Mouse (Mus musculus) stomach, embryonic 16.5 days (tissue): ENCODE results near the gene Arhgap29. TPM values are rescaled to one million over a fixed set of nuclear protein-coding genes. Genes with fewer than 3 reads are reported as not detected.
A peak's percentile ranks its signal among the peaks of the same experiment; 100 is the strongest.

Source experiments
- ATAC-seq: fragments of 200-750 bp; cut with Nextera tagmentation; 2 replicates; pipeline ENCODE4 v1.8.0; 2017; ENCODE audit warnings: moderate number of reproducible peaks, moderate TSS enrichment; ENCODE audit not compliant: insufficient read depth, low FRiP score
- H3K27ac ChIP-seq: fragments of 300-500 bp; sonication (generic); 2 replicates; pipeline ENCODE4 v1.5.1; 2014; ENCODE audit warnings: low read length
- H3K27me3 ChIP-seq: fragments of 300-500 bp; sonication (generic); 2 replicates; pipeline ENCODE4 v1.6.1; 2014; ENCODE audit warnings: low read length, control low read depth, mixed read lengths; ENCODE audit not compliant: control insufficient read depth, insufficient read depth
- H3K36me3 ChIP-seq: fragments of 300-500 bp; sonication (generic); 2 replicates; pipeline ENCODE4 v1.6.1; 2014; ENCODE audit warnings: low read length; ENCODE audit not compliant: control insufficient read depth, insufficient read depth
- H3K4me1 ChIP-seq: fragments of 300-500 bp; sonication (generic); 2 replicates; pipeline ENCODE4 v1.6.1; 2014; ENCODE audit warnings: low read length, control low read depth, mixed read lengths; ENCODE audit not compliant: control insufficient read depth, insufficient read depth
- H3K4me2 ChIP-seq: fragments of 300-500 bp; sonication (generic); 2 replicates; pipeline ENCODE4 v1.6.1; 2014; ENCODE audit warnings: low read depth, low read length, mixed read lengths
- H3K4me3 ChIP-seq: fragments of 300-500 bp; sonication (generic); replicated peaks from 2 replicates; pipeline ENCODE4 v1.5.1; 2014; ENCODE audit warnings: mild to moderate bottlenecking, low read length
- H3K9ac ChIP-seq: fragments of 300-500 bp; sonication (generic); 2 replicates; pipeline ENCODE4 v1.6.1; 2014; ENCODE audit warnings: low read length
- H3K9me3 ChIP-seq: fragments of 300-500 bp; sonication (generic); replicated peaks from 2 replicates; pipeline ENCODE4 v1.6.1; 2016; ENCODE audit warnings: low read length, control low read depth; ENCODE audit not compliant: control insufficient read depth
- WGBS: fragments of 180-500 bp; shearing (Covaris S2); extraction: QIAGEN DNeasy Blood & Tissue Kit; methylation state at CpG from one replicate; pipeline ENCODE4 v1.1.7; 2014; 5-methylcytosine and 5-hydroxymethylcytosine counted together
- polyA plus RNA-seq: library from polyadenylated mRNA; unstranded; fragments of >200 nt; fragmentation: Nextera tagmentation; extraction: Ambion mirVana; gene quantifications from 2 replicates; pipeline ENCODE4 v1.2.1, GENCODE M21; 2015

Arhgap29 gene
- polyA plus RNA-seq, 1 experiment from 2014 or later = 50.7 TPM

DNA sequence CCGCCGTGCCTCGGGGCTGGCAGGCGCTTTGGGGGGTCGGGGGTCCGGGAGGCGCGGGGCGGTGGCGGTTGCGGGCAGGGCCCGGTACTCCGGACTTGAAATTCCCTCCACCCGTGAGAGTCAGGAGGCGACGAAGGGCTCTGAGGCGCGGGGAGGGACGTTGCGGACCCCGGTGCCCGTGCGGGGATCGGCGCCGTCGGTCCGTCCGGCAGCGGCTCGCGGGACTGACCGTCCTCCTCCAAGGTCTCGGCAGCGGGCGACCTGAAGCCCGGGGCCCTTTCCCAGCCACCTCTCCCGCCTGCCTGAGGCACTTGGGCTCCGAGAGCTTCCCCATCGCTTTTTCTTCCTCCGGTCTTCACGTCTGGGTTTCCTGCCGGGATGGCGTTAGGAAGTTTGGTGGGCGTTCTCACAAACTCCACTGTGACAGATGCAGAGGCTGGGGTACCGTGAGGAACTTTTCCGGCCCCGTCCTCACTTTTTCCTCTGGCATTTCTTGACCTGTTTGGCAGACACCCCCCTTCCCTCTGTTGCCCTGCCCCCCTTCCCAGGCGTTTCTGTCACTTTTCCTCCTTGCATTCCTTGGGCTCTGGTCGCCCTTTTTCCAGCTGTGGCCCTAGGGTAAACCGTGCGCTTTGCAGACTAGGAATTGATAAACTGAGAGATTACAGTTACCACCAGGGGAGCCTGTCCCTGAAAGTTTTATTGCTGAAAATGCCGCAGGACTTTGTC, 1.3 kb downstream of the Arhgap29 start:
- Histone ChIP-seq H3K9me3 (no peaks in the 10 kb centered on the region), H3K27ac (peak overlapping the region; percentile 66), H3K4me2 (peak overlapping the region; percentile 70), H3K4me3 (peak overlapping the region; percentile 80), H3K36me3 (no peaks in the 10 kb centered on the region), H3K4me1 (no peaks in the 10 kb centered on the region), H3K27me3 (no peaks in the 10 kb centered on the region), H3K9ac (peak overlapping the region; percentile 85)
- no peak; the same call in 1 of the 2 replicates for ATAC-seq
- 1% methylated on average over 46 of the region's 53 CpGs for WGBS

DNA sequence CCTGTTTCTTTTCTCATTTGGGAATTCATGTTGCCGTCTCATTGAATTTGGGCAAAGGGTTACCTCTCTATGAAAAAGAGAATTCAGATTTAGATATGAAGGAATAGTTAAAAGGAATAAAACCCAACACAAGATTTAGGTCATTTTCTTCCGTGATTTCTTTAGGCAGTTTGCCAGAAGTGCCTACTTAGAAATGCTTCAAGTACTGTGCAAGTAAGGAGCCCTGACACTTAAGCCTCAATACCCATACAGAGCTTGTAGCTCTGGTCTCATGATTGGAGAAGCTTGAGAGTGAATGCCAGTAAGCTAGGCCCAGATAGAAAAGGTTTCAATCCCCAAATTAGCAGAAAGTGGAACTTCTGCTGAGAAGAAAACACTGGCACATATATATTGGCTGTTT, 2.1 kb downstream of the Arhgap29 start:
- no peaks in the 10 kb centered on the region for H3K36me3 ChIP-seq
- ATAC-seq = no peak
- peak overlapping the region; percentile 80 for H3K4me3 ChIP-seq
- H3K9ac ChIP-seq = peak overlapping the region; percentile 85; the same call in 1 of the 2 replicates
- H3K27me3 ChIP-seq = no peaks in the 10 kb centered on the region
- 47% methylated on average over 2 of the region's 2 CpGs for WGBS
- no peaks in the 10 kb centered on the region for H3K9me3 ChIP-seq
- no peak overlapping the region for H3K27ac ChIP-seq
- peak overlapping the region; percentile 70 for H3K4me2 ChIP-seq
- H3K4me1 ChIP-seq = no peaks in the 10 kb centered on the region

DNA sequence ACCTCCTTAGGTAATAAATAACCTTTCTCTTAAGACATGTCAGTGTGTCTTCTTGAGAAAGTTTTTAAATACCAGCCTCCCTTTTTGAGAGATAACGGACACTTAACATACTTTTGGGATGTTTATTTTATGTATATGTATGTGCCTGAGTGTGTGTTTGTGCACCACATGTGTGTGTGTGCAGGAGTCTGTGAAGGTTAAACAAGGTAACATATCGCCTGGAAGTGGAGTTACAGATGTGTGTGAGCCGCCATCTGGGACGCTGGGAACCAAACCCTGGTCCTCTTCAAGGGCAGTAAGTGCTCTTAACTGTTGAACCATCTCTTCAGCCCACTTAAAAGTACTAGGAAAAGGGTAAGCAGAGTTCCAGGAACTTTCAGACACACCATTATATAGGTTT, 3.2 kb downstream of the Arhgap29 start:
- Histone ChIP-seq H3K36me3 (no peaks in the 10 kb centered on the region), H3K4me1 (no peaks in the 10 kb centered on the region), H3K4me2 (no peak overlapping the region), H3K27ac (no peak overlapping the region), H3K27me3 (no peaks in the 10 kb centered on the region), H3K9me3 (no peaks in the 10 kb centered on the region), H3K9ac (no peak overlapping the region), H3K4me3 (no peak overlapping the region)
- ATAC-seq = no peak
- WGBS = 89% methylated on average over 4 of the region's 4 CpGs

DNA sequence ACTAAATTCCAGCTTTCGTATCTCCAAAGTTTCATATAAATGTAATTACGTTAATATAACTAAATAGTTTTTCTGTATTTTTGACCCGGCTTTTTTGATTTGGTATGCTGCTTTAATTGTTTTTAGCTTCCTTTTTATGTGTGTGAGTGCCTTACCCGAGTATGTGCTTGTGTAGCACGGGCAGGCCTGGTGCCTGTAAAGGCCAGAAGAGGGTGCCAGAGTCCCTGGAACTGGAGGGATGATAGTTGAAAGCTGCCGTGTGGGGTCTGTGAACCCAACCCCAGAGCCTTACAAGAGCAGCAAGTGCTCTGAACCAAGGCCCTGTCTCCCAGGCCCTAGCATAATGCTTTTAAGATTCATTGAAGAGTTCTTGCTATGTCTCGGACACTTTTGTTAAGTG, 4.4 kb downstream of the Arhgap29 start:
- no peak overlapping the region for H3K9ac ChIP-seq
- no peak for ATAC-seq
- no peaks in the 10 kb centered on the region for H3K9me3 ChIP-seq
- no peaks in the 10 kb centered on the region for H3K4me1 ChIP-seq
- no peak overlapping the region for H3K27ac ChIP-seq
- 93% methylated on average over 7 of the region's 7 CpGs for WGBS
- H3K4me2 ChIP-seq = no peak overlapping the region
- H3K36me3 ChIP-seq = no peaks in the 10 kb centered on the region
- H3K4me3 ChIP-seq = no peak overlapping the region
- H3K27me3 ChIP-seq = no peaks in the 10 kb centered on the region

DNA sequence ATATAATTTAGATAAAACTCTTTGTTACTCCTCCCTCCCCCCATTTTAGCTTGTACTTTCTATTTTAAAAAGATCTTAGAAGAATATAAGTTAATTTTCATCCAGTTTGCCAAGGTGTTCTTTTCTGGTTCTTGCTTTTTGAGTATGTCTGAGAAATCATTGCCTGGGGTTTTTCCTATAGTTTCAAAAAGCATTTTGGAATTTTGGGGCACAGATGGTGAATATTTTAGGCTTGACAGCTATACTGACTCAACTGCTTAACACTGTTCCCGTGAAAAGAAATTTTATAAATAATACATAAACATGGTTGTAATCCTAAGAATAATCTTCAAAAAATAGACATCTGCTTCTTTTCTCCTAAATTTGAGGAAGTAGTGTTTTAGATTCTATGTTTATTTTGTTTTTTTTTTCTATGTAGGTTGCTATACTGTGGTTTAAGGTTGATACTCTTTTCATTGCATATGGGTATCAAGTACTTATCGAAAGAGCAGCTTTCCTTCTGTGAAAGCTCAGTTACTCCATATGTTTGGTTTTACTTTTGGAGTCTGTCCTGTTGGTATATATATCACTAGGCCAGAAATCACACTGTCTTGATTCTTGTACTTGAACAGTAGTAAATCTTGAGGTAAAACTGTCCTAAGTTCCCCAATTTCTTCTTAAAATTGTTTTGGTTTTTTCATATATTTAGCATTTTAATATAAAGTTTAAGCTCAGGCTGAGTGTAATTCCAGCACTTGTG, 5.4 kb downstream of the Arhgap29 start:
- WGBS = 66% methylated on average over 2 of the region's 2 CpGs
- H3K4me3 ChIP-seq = no peak overlapping the region
- H3K36me3 ChIP-seq = no peaks in the 10 kb centered on the region
- ATAC-seq = no peak
- no peak overlapping the region for H3K4me2 ChIP-seq
- no peaks in the 10 kb centered on the region for H3K9me3 ChIP-seq
- no peak overlapping the region for H3K27ac ChIP-seq
- H3K9ac ChIP-seq = no peak overlapping the region
- no peaks in the 10 kb centered on the region for H3K4me1 ChIP-seq
- H3K27me3 ChIP-seq = no peaks in the 10 kb centered on the region

DNA sequence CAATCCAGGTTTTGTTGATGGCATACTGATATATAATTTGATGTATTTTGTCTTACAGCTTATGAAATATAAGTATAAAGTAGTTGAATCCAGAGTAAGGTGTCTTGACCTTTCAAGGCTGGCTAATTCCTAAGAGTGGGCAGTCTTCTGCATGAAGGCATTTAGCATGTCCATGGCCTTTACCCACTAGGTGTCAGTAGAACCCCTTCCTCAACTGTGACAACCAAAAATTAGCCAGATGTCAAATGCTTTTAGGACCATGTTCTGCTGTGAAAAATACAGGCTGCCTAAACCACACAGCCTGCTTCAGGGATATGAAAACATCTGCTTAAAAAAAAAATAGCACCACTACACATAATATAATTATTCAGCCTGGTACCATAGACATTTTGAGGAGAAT, 11.8 kb downstream of the Arhgap29 start:
- Histone ChIP-seq H3K9me3 (no peaks in the 10 kb centered on the region), H3K4me1 (0 out of 2 replicates have a peak, but pooled peaks cover 5% of the 10 kb centered on the region), H3K27ac (no peak overlapping the region), H3K4me2 (no peak overlapping the region), H3K4me3 (no peak overlapping the region), H3K36me3 (no peaks in the 10 kb centered on the region), H3K9ac (no peak overlapping the region), H3K27me3 (no peaks in the 10 kb centered on the region)
- no peak for ATAC-seq

DNA sequence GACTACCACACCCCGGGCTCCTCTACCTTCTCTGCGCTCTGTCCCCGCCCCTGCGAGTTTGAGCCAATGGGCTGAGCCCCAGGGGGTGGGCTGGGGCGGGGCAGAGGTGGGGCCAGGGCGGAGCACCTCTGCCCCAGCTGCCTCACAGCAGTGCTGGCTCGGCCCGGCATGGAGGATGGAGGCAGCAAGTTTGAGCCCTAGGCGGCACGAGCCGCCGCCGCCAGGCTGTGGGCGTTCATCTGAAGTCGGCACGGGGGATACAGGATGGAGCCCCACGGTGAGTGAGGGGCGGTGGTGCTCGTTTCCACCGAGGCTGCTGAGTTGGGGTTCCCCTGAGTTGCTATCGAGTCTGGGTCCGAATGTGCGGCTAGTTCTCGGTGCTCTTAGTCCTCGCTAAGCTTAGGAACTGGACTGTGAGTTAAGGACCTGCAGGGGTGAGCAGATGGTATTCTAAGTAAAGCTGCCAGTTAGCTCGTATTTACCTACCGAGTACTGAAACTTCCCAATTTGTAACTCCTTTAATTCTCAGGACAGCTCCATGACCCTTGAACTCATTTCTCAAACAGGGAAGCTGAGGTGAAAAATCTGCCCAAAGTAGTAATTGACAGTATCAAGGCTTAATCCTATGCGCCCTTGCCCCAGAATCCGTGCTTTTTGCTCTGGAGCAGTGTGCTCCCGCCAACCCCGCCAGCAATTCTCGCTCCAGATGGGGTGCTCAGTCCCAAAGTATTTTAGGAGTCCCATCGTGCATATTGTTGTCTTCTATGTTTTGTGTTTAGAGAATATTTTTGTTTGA, 15.5 kb downstream of the Arhgap29 start:
- Histone ChIP-seq H3K9ac (peak overlapping the region; percentile 79), H3K4me2 (peak overlapping the region; percentile 68), H3K4me1 (0 out of 2 replicates have a peak, but pooled peaks cover 7% of the 10 kb centered on the region), H3K27ac (peak overlapping the region; percentile 46; the same call in 1 of the 2 replicates), H3K4me3 (peak overlapping the region; percentile 68), H3K9me3 (no peaks in the 10 kb centered on the region), H3K36me3 (no peaks in the 10 kb centered on the region), H3K27me3 (no peaks in the 10 kb centered on the region)
- 1% methylated on average over 33 of the region's 33 CpGs for WGBS
- peak; percentile 100 for ATAC-seq

DNA sequence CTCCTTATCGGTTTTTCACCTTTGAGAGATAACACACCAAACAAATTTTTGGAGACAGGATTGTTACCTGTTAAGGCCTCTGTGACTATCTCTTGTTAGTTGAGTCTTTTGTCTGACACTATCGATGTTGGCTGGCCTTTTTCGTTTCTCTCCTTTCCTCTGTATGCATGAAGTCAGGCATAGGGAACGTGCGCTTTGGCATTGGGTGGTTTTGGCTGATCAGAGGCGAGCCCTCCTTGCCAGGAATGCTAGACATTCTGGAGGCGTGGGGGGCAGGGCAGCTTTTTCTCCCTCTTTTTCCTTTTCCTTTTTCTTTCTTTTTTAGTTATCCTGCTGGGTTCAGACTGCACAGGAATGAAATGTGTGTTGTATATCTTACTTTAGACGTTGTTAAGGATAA, 16.3 kb downstream of the Arhgap29 start:
- Histone ChIP-seq H3K4me2 (peak overlapping the region; percentile 68), H3K9me3 (no peaks in the 10 kb centered on the region), H3K27me3 (no peaks in the 10 kb centered on the region), H3K4me3 (peak overlapping the region; percentile 68), H3K27ac (no peak overlapping the region), H3K9ac (peak overlapping the region; percentile 79), H3K36me3 (no peaks in the 10 kb centered on the region), H3K4me1 (peaks cover 9% of the 10 kb centered on the region)
- WGBS = 13% methylated on average over 8 of the region's 8 CpGs
- ATAC-seq = no peak

DNA sequence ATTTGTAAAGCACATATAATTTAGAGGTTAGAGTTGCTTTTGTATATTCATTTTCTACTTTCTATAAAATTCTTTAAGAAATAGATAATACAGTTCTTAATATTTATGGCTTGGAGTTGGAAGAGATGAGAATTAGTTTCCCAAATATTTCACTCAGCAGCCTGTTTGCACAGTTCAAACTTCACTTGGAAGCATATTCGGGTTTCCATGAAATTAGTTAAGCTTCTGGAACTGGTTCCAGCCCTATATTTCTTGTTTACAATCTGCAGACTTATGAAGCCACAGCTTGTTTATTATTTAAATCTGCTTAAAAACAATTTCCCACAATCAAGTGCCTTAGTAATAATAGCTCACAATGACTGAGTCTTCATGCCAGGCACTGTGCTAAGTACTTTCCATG, 17.1 kb downstream of the Arhgap29 start:
- Histone ChIP-seq H3K27me3 (no peaks in the 10 kb centered on the region), H3K9me3 (no peaks in the 10 kb centered on the region), H3K36me3 (no peaks in the 10 kb centered on the region), H3K4me3 (peak overlapping the region; percentile 68), H3K4me1 (peaks cover 14% of the 10 kb centered on the region), H3K9ac (no peak overlapping the region), H3K4me2 (peak overlapping the region; percentile 68), H3K27ac (no peak overlapping the region)
- WGBS = 44% methylated on average over 1 of the region's 1 CpGs
- no peak for ATAC-seq
